Mouse (Mus musculus): ENCODE measurements around the gene Tmprss11f. TPM values are rescaled to one million over a fixed set of nuclear protein-coding genes. Genes with fewer than 3 reads are reported as not detected.

Tmprss11f gene
- total RNA-seq, 2 experiments from 2014 or later, result not detected

Other genes with a start within 250 kb of the Tmprss11f start
- gene Tmprss11a, start 163.4 kb downstream of the Tmprss11f start, total RNA-seq (2021), result not detected
- gene Tmprss11g, start 113.8 kb downstream of the Tmprss11f start, total RNA-seq (2021), result not detected
- not detected for gene Tmprss11b, start 43.9 kb upstream of the Tmprss11f start, total RNA-seq (2021)
- gene Tmprss11e, start 113.4 kb upstream of the Tmprss11f start, total RNA-seq (2021), result not detected
- 10 to 100 TPM; 32.2 to 33.3 TPM for gene Ythdc1, start 171.8 kb upstream of the Tmprss11f start, total RNA-seq (2021)